Mouse (Mus musculus) testis, adult 2 months (tissue): ENCODE data around the gene Fnbp1. TPM values are rescaled to one million over a fixed set of nuclear protein-coding genes. Genes with fewer than 3 reads are reported as not detected.
A peak's percentile ranks its signal among the peaks of the same experiment; 100 is the strongest.
"Not testable (repeated sequence)": the region's sequence is repeated elsewhere in the genome, so short reads cannot be mapped to it uniquely, and the experiment has no call there.

ENCODE experiments used
- H3K27ac ChIP-seq: fragments of 200-500 bp; 2 replicates; pipeline ENCODE4 v1.5.1; 2012; ENCODE audit warnings: low read depth, low read length; ENCODE audit not compliant: control insufficient read depth, insufficient read depth
- H3K27me3 ChIP-seq: fragments of 200-500 bp; 2 replicates; pipeline ENCODE4 v1.6.1; 2012; ENCODE audit warnings: mild to moderate bottlenecking, low read length, moderate library complexity; ENCODE audit not compliant: control insufficient read depth, insufficient read depth
- H3K36me3 ChIP-seq: fragments of 200-500 bp; 2 replicates; pipeline ENCODE4 v1.6.1; 2012; ENCODE audit warnings: mild to moderate bottlenecking, low read length; ENCODE audit not compliant: control insufficient read depth, insufficient read depth
- H3K4me1 ChIP-seq: fragments of 200-500 bp; 2 replicates; pipeline ENCODE4 v1.6.1; 2012; ENCODE audit warnings: low read length; ENCODE audit not compliant: control insufficient read depth, insufficient read depth
- H3K4me3 ChIP-seq: fragments of 200-500 bp; 2 replicates; pipeline ENCODE4 v1.5.1; 2012; ENCODE audit warnings: low read depth, mild to moderate bottlenecking, low read length, moderate library complexity, mixed read lengths; ENCODE audit not compliant: control insufficient read depth
- CTCF ChIP-seq: fragments of 200-500 bp; IDR thresholded peaks from 2 replicates; pipeline ENCODE4 v1.5.1; 2012; ENCODE audit warnings: low read depth, mild to moderate bottlenecking, inconsistent platforms, low read length, moderate library complexity; ENCODE audit not compliant: control insufficient read depth, insufficient read depth, insufficient replicate concordance
- POLR2A ChIP-seq: fragments of 200-500 bp; IDR thresholded peaks from 2 replicates; pipeline ENCODE4 v1.6.1; 2012; ENCODE audit warnings: low read depth, mild to moderate bottlenecking, inconsistent platforms, low read length, moderate library complexity; ENCODE audit not compliant: control insufficient read depth
- polyA plus RNA-seq: library from polyadenylated mRNA; depleted of rRNA; stranded (reverse); fragments of >200 nt; gene quantifications from 2 replicates; pipeline ENCODE4 v1.2.3, GENCODE M21; 2012; rRNA removed

Fnbp1 gene
- polyA plus RNA-seq: 6.3 and 7.3 TPM in 2 replicates

DNA sequence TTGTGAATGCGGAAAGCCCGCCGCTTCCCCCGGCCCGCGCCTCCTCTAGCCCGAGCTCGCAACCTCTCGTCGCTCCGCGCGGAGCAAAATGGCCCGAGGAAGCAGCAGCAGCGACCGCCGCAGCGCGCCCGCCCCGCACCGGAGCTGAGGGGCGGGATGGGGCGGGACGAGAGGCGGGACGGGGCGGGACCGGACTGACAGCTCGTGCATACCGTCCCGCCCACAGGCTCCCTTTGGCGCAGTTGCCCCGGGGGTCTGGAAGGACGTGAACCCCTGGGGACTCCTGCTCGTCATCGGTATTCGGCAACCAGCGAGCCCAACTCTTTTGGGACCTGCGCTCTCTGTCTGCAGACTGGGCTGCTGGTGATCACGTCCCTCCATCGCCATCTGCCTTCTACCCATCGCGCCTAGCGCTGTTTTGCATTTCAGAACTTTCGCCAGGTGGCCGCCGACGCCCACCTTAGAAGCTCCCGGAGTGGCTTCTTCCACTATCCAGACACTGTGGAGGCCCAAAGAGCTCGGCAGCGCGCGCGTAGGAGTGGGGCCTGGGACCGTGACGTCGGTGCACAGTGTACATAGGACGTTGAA lies at the start of gene Fnbp1:
Gene Fnbp1, minus strand, starts transcription at position 142 of the 588 bp plus-strand sequence.
- Histone ChIP-seq H3K4me1 (peaks cover 20% of the 10 kb centered on the region), H3K36me3 (peaks cover under 1% of the 10 kb centered on the region; the same call in 1 of the 2 replicates), H3K27me3 (no peaks in the 10 kb centered on the region), H3K27ac (peak within 1 kb of the TSS; percentile 51), H3K4me3 (peak within 1 kb of the TSS; percentile 78)
- TF ChIP-seq POLR2A (peak; percentile 60), CTCF (0 out of 2 replicates have a peak, but pooled peaks have one; percentile 9)

GRCm38 (mm10) chr2:31189654-31190053 lies 47.8 kb upstream of the Fnbp1 start:
- Histone ChIP-seq H3K36me3 (peaks cover 5% of the 10 kb centered on the region; the same call in 1 of the 2 replicates), H3K27me3 (no peaks in the 10 kb centered on the region), H3K4me3 (no peak overlapping the region), H3K27ac (no peak overlapping the region), H3K4me1 (no peaks in the 10 kb centered on the region)
- TF ChIP-seq POLR2A (no peak), CTCF (no peak)

DNA sequence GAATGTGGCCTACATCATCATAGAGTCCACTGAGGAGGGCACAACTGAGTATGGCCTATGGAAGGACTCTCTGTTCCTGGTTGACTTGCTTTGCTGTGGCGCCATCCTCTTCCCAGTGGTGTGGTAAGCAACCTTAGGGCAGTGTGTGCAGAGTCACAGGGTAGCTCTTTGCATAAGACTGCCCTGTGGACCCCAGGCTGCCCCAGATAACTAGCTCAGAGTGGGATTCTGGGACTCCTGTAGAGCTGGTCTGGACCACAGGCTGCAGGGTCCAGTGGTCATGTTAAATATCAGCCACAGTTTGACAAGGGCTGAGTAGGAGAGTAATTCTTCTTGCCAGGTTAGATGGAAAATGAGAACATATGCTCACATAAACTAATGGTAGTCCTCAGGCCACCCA lies 46.9 kb upstream of the Fnbp1 start:
- TF ChIP-seq CTCF (no peak), POLR2A (no peak)
- no peaks in the 10 kb centered on the region for H3K27me3 ChIP-seq
- H3K36me3 ChIP-seq: peaks cover 8% of the 10 kb centered on the region; the same call in 1 of the 2 replicates
- no peaks in the 10 kb centered on the region for H3K4me1 ChIP-seq
- no peak overlapping the region for H3K27ac ChIP-seq
- H3K4me3 ChIP-seq: no peak overlapping the region

DNA sequence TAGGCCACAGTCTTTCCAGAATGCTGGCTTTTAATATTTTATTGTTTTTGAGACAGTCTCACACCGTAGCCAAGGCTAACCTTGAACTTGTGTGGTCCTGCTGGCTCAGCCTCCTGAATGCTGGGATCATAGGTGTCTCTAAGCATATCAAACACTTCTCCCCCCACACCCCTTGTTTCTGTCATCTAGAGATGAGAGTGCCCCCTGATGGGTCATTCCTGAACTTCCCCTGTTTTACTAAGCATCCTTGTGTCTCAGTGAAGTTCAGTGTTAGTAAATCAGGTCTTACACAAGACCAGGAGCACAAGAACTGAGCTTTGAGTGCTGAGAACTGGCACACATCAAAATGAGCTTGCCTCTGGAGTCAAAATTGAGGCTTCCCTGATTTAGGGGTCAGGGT lies 42.0 kb upstream of the Fnbp1 start:
- Histone ChIP-seq H3K27ac (no peak overlapping the region), H3K36me3 (peaks cover 5% of the 10 kb centered on the region), H3K27me3 (no peaks in the 10 kb centered on the region), H3K4me3 (no peak overlapping the region), H3K4me1 (no peaks in the 10 kb centered on the region)
- TF ChIP-seq CTCF (no peak), POLR2A (no peak)

DNA sequence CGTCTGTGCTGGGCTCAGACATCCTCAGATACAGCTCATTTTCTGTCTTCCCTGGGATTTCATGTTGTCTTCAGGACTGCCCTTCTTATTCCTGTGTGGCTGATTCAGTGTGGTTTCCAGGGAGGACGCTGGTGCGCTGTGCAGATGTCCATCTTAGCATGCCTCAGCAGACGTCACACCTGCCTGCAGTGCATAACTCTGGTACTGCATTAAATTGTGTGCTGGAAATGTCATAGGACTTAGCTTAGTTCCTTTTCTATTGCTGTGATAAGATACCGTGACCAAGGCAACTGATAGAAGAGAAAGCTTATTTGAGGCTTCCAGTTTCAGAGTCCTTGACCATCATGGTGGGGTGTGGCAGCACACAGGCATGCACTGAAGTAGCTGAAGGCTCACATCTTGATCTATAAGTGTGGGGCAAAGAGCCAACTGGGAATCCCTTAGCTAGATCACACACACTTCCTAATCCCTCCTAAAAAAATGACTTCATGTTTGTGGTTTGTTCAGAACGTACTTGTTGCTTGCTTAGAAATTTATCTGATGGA lies 41.0 kb upstream of the Fnbp1 start:
- no peaks in the 10 kb centered on the region for H3K4me1 ChIP-seq
- H3K27ac ChIP-seq: no peak overlapping the region
- H3K4me3 ChIP-seq: no peak overlapping the region
- H3K36me3 ChIP-seq: peaks cover 8% of the 10 kb centered on the region
- TF ChIP-seq POLR2A (no peak), CTCF (no peak)
- no peaks in the 10 kb centered on the region for H3K27me3 ChIP-seq

DNA sequence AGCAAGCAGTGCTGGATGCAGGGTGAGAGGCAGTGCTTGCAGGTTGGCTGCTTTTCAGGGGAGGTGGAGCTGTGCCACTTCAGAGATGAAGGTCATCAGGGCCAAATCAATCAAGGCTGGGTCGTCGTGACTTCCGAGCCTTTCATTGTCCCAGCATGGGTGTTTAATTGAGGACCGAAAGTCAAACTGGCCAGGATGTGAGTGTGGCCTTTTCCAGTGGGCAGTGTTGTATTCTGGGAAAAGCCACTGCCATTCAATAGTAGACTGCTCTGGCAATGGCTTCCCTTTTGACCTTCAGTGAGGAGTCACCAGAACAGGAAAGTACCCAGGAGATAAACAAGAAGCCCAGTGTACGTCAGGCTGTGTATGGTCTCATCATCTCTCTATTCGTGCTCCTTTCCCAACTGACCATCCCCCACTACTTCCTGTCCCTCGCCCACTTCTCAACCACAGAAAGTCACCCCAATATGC lies 38.3 kb upstream of the Fnbp1 start:
- H3K4me3 ChIP-seq: no peak overlapping the region
- no peak overlapping the region for H3K27ac ChIP-seq
- TF ChIP-seq CTCF (no peak), POLR2A (no peak)
- no peaks in the 10 kb centered on the region for H3K4me1 ChIP-seq
- H3K27me3 ChIP-seq: no peaks in the 10 kb centered on the region
- peaks cover 8% of the 10 kb centered on the region for H3K36me3 ChIP-seq

DNA sequence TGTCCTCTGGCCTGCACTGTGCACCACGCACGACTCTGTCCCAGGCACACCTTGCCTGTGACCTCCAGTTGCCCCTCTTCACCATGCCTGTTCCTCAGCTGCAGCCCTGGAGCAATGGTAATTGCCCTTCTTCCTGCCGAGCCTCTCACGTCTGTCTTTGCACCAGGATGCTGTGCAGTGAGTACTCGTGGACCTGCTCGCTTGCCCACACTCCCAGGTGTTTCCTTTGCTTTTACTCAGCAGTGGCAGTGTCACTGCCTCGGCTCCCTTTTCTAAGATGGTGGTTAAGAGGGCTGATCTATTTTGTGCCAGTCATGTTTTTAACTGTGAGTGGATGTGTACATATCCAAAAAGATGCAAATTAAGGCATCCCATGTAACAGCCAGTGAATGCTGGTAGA lies 37.7 kb upstream of the Fnbp1 start:
- TF ChIP-seq POLR2A: no peak
- H3K4me3 ChIP-seq: no peak overlapping the region
- no peak overlapping the region for H3K27ac ChIP-seq
- no peaks in the 10 kb centered on the region for H3K4me1 ChIP-seq
- H3K27me3 ChIP-seq: no peaks in the 10 kb centered on the region
- peaks cover 6% of the 10 kb centered on the region for H3K36me3 ChIP-seq

GRCm38 (mm10) chr2:31178593-31178992 lies 36.8 kb upstream of the Fnbp1 start:
- H3K4me3 ChIP-seq, H3K27ac ChIP-seq, H3K27me3 ChIP-seq, H3K4me1 ChIP-seq, H3K36me3 ChIP-seq: not testable (repeated sequence)
